Mouse (Mus musculus): ENCODE results near the gene Car5a. TPM values are rescaled to one million over a fixed set of nuclear protein-coding genes. Genes with fewer than 3 reads are reported as not detected.

Car5a gene
- total RNA-seq (2023): not detected

DNA sequence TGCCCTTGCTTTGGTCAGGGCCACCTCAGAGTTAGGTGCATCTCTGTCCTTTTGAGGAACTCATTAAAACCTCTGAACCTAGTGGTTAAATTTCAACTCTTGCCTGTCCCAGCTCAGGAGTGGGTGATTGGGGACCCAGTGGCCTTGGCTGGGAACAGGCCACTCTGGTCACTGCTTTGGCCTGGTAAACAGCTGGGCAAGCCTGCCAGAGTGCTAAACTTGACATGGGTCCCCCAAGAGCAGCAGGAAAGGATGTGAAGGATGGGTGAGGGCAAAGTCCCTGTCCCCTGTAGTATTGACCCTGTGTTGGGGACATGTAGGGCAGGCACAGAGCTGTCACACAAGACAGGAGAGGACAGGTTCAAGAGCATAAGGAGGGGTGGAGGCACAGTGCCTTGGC is at the start of gene Car5a:
TSS of gene Car5a (minus strand) at position 74 of the 400 bp plus-strand sequence.

DNA sequence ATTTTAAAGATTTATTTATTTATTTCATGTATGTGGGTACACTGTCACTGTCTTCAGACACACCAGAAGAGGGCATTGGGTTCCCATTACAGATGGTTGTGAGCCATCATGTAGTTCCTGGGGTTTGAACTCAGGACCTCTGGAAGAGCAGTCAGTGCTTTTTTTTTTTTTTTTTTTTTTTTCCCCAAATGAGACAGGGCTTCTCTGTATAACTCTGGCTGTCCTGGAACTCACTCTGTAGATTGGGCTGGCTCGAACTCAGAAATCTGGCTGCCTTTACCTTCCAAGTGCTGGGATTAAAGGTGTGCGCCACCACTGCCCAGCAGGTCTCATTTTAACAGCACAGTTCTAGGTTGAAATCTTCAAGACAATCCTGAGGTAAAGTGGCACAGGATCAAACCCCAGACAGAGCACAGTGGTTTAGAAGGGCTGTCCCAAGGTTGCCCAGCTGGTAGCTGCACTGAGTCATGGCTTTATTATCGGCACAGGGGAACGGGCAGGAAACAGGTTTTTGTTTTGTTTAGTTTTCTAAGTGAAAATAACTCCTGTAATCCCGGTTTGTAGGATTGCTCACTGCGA is 4.6 kb upstream of the Car5a start, which contains the start of gene Banp:
TSS of gene Banp (plus strand) at position 529 of the 579 bp plus-strand sequence.

DNA sequence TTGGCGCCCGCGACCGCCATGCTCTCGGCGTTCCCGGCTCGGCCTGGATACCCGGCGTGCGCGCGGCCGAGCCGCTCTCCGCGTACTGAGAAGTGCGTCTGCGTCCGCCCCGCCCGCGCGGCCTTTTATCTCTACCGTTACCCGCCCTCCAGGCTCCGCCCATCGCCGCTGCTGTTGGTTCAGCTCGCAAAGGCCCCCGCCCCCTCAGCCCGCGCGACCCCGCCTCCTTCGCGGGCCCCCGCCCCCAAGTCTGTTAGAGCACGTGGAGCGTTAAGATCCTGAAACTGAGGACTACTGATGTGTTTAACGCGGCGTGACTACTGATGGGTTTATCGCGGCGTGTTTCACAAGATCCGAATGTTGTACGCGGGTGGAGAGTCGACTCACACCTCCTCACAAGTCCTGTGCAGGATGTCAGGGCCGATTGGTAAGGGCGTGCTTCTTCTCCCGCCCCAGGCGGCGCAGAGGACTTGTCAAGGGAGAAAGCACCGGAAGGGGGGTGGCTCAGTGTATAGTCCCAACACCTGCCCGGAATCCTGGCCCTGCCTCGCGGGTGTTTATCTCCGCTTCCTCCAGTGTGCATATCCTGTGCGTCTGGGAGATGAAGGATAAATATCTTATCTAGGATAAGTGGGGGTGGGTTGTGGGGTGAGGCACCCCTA is 37.0 kb downstream of the Car5a start, which contains the start of gene Slc7a5:
TSS of gene Slc7a5 (minus strand) at position 108 of the 662 bp plus-strand sequence.

Other genes starting within 250 kb of the Car5a start
- not detected for gene Jph3, start 215.3 kb downstream of the Car5a start, total RNA-seq (2023)
- gene Klhdc4, start 115.3 kb downstream of the Car5a start, total RNA-seq (2023): 50.3 TPM
- gene Slc7a5, start 37.2 kb downstream of the Car5a start, total RNA-seq (2023): 74.6 TPM
- 59.9 TPM for gene Banp, start 4.8 kb upstream of the Car5a start, total RNA-seq (2023)

Data from CD4-positive naive resting alpha-beta T cell, adult 76 days (primary cell).